11 mouse cellular contexts compared by ENCODE assay signal in the genomic region with DNA sequence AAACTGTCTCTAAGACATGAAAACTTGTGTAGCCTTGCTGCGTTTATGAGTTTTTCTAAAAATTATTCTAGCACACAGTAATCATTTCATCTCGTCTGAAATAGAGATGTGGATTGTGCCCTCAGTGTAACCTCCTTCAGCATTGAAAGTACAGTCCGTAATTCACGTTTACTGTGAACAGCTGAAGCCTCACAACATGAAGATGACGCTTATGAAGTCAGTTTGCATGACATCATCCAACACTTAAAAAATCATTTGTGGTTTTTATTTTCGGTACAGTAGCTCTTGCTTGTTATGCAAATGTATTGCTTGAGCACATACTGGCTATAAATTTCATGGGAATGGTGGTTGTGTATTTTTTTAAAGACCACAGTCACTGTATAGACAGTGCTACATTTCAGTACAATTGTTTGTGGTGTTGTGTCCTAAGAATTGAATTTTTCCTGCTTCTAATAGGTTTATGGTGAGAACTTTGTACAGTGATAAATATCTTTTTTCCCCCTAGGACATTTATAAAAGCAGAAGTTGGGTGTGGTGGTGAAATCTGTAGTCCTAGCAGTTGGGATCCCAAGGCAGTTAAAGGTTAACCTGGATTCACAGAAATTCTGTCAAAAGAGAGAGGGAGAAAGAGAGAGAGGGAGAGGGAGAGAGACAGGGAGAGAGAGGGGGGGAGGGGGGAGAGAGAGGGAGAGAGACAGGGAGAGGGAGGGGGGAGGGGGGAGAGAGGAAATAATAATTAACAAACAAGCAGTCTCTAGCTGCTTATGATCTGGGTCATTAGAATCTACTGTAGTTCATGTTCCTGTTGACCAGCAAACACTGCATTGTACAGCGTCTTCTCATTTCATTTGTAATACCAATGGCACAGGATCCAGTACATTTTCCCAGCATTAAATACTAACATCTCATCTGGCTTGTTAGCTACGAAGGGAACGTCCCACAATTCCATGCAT.
"Had no signal": no experiment of that assay in that cellular context is flagged by ENCODE, and none has a peak within 500 bp of the region (broad histone marks: within the 10 kb centered on the region; RNA-seq: fewer than 3 reads in every experiment).

No protein-coding gene starts in this region.

- H3K27me3 ChIP-seq: limb, embryonic 13.5 days; liver, embryonic 15.5 days; lung, embryonic 15.5 days; midbrain, embryonic 13.5 days had no signal

- H3K9me3 ChIP-seq: limb, embryonic 13.5 days; liver, embryonic 15.5 days; lung, embryonic 15.5 days; midbrain, embryonic 13.5 days had no signal

- DNase-seq: kidney, adult 11 months; left cerebral cortex, postnatal 4 days; lung, postnatal 14 days; right cerebral cortex, adult 18-20 months; right cerebral cortex, postnatal 25 days; thymus, postnatal 4 days had no signal

- H3K9ac ChIP-seq: limb, embryonic 13.5 days; liver, embryonic 15.5 days; lung, embryonic 15.5 days; midbrain, embryonic 13.5 days had no signal

- H3K4me1 ChIP-seq: limb, embryonic 13.5 days; liver, embryonic 15.5 days; midbrain, embryonic 13.5 days had no signal

- H3K36me3 ChIP-seq: limb, embryonic 13.5 days; liver, embryonic 15.5 days; lung, embryonic 15.5 days; midbrain, embryonic 13.5 days had no signal

- ATAC-seq: midbrain, embryonic 13.5 days had no signal

- H3K4me3 ChIP-seq: limb, embryonic 13.5 days; liver, embryonic 15.5 days; lung, embryonic 15.5 days; midbrain, embryonic 13.5 days had no signal

- H3K27ac ChIP-seq: limb, embryonic 13.5 days; liver, embryonic 15.5 days; lung, embryonic 15.5 days; midbrain, embryonic 13.5 days; stomach, postnatal 0 days had no signal

- H3K4me2 ChIP-seq: limb, embryonic 13.5 days; liver, embryonic 15.5 days; lung, embryonic 15.5 days; midbrain, embryonic 13.5 days had no signal
